Mouse (Mus musculus) neural tube, embryonic 12.5 days (tissue): ENCODE data around the gene Oas1d. TPM values are rescaled to one million over a fixed set of nuclear protein-coding genes. Genes with fewer than 3 reads are reported as not detected.
"Not testable (repeated sequence)": the region's sequence is repeated elsewhere in the genome, so short reads cannot be mapped to it uniquely, and the experiment has no call there.

Experiments used
- ATAC-seq: fragments of 200-750 bp; cut with Nextera tagmentation; 2 replicates; pipeline ENCODE4 v1.8.0; 2017; ENCODE audit warnings: low read depth, mild to moderate bottlenecking, moderate TSS enrichment, moderate library complexity; ENCODE audit not compliant: low FRiP score
- H3K27ac ChIP-seq: fragments of 300-500 bp; sonication (generic); 2 replicates; pipeline ENCODE4 v1.5.1; 2016
- H3K27me3 ChIP-seq: fragments of 300-500 bp; sonication (generic); replicated peaks from 2 replicates; pipeline ENCODE4 v1.6.1; 2016; ENCODE audit warnings: mild to moderate bottlenecking
- H3K36me3 ChIP-seq: fragments of 300-500 bp; sonication (generic); 2 replicates; pipeline ENCODE4 v1.6.1; 2016; ENCODE audit warnings: mild to moderate bottlenecking
- H3K4me1 ChIP-seq: fragments of 300-500 bp; sonication (generic); 2 replicates; pipeline ENCODE4 v1.6.1; 2016
- H3K4me2 ChIP-seq: fragments of 300-500 bp; sonication (generic); replicated peaks from 2 replicates; pipeline ENCODE4 v1.6.1; 2016; ENCODE audit warnings: mild to moderate bottlenecking
- H3K4me3 ChIP-seq: fragments of 300-500 bp; sonication (generic); 2 replicates; pipeline ENCODE4 v1.5.1; 2016
- H3K9ac ChIP-seq: fragments of 300-500 bp; sonication (generic); 2 replicates; pipeline ENCODE4 v1.6.1; 2016; ENCODE audit warnings: mild to moderate bottlenecking
- H3K9me3 ChIP-seq: fragments of 300-500 bp; sonication (generic); 2 replicates; pipeline ENCODE4 v1.6.1; 2016; ENCODE audit warnings: mild to moderate bottlenecking
- WGBS: fragments of 180-500 bp; shearing (Covaris S2); methylation state at CpG from one replicate; pipeline ENCODE4 v1.1.7; 2016; 5-methylcytosine and 5-hydroxymethylcytosine counted together
- polyA plus RNA-seq: library from polyadenylated mRNA; unstranded; fragments of >200 nt; fragmentation: Nextera tagmentation; extraction: Ambion mirVana; gene quantifications from 2 replicates; pipeline ENCODE4 v1.2.1, GENCODE M21; 2016

Gene Oas1d
- polyA plus RNA-seq: not detected in 2 replicates

DNA sequence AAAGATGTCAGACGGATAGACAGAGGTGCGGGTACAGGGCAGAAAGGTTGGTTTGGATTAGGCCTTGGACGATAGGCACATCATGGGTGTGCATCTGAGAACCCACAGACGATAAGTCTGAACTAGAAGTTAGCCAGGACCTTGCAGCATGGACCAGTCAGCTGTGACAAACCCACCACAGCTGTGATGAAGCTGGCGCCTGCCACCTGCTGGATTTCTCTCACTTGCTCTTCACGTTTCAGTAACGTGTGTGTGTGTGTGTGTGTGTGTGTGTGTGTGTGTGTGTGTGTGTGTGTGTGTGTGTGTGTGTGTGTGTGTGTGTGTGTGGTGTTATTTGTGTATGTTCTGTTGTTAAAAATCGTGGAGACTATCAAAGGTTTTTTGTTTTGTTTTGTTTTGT lies at the start of gene Oas1d:
Gene Oas1d (plus strand): TSS at position 333 of the 400 bp plus-strand sequence.
- not testable (repeated sequence) for H3K9ac ChIP-seq, H3K36me3 ChIP-seq, H3K9me3 ChIP-seq, H3K4me2 ChIP-seq, H3K4me1 ChIP-seq, H3K4me3 ChIP-seq, H3K27ac ChIP-seq, ATAC-seq, H3K27me3 ChIP-seq
- 59% methylated on average over 8 of the region's 8 CpGs for WGBS

DNA sequence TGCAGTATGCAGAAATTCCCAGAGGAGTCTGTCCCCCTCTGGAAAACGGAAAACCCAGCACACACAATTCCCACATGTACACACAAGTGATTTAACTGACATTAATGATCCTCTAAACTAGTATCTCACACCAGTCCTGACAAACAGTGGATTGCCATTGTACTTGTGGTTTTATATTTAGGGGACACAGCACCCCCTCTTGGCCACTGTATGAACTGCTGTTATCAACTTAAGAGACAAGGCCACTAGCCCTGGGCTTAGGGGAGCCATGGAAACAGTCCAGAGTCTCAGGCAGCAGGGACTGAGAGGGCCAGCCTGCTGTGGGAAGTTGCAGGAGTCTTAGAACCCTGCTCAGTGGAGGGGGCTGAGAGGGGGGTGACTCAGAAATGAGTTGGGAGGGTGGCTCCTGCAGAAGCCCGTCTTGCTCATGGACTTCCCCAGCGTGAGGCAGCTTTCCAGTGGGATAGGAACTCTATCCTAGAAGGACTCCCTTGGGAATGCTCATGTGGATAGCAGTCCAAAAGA lies 48.9 kb upstream of the Oas1d start:
- 67% methylated on average over 3 of the region's 3 CpGs for WGBS
- H3K36me3 ChIP-seq: no peaks in the 10 kb centered on the region
- H3K9ac ChIP-seq: no peak overlapping the region
- no peaks in the 10 kb centered on the region for H3K4me1 ChIP-seq
- H3K4me3 ChIP-seq: no peak overlapping the region
- ATAC-seq: no peak
- no peaks in the 10 kb centered on the region for H3K9me3 ChIP-seq
- no peak overlapping the region for H3K27ac ChIP-seq
- H3K27me3 ChIP-seq: no peaks in the 10 kb centered on the region
- no peak overlapping the region for H3K4me2 ChIP-seq

DNA sequence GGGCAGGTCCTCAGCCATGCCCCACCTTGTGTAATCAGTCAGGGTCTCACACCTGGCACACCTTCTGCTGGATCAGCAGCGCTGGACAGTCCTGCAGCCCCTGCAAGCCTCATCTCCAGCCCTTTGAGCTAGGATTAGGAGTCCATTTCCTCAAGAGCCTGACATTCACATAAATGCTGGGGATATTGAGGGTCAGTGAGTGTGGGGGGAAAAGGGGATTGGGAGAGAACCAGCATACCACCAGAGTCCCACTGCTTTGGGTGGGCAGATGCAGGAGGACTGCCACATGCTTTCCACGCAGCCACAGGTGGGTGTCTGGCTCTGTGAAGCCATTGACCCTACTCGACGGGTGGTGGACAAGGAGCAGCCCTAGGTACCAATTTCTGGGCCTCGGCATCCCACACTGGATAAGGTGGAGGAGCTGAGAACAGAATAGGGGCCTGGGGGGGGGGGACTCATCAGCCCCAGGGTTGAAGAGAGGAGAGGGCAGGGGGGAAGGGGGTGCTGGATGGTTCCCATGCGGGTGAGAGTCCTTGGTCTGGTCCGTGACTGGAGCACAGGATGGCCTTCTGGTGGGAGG lies 44.8 kb upstream of the Oas1d start:
- WGBS: 79% methylated on average over 7 of the region's 7 CpGs

GRCm38 (mm10) chr5:120870081-120870480 lies 44.3 kb upstream of the Oas1d start:
- Histone ChIP-seq H3K9me3 (no peaks in the 10 kb centered on the region), H3K9ac (no peak overlapping the region), H3K36me3 (no peaks in the 10 kb centered on the region), H3K4me1 (no peaks in the 10 kb centered on the region), H3K4me2 (no peak overlapping the region), H3K27me3 (no peaks in the 10 kb centered on the region), H3K27ac (no peak overlapping the region), H3K4me3 (no peak overlapping the region)
- WGBS: 58% methylated on average over 3 of the region's 3 CpGs
- ATAC-seq: no peak

More for the DNA sequence above, 44.8 kb upstream of the Oas1d start:
- Histone ChIP-seq H3K4me1 (no peaks in the 10 kb centered on the region), H3K9ac (no peak overlapping the region), H3K9me3 (no peaks in the 10 kb centered on the region), H3K4me3 (no peak overlapping the region), H3K27ac (no peak overlapping the region), H3K27me3 (no peaks in the 10 kb centered on the region), H3K36me3 (no peaks in the 10 kb centered on the region), H3K4me2 (no peak overlapping the region)
- no peak for ATAC-seq

GRCm38 (mm10) chr5:120870782-120871181 lies 43.6 kb upstream of the Oas1d start:
- 80% methylated on average over 7 of the region's 7 CpGs for WGBS
- no peak overlapping the region for H3K9ac ChIP-seq
- no peak for ATAC-seq
- no peak overlapping the region for H3K27ac ChIP-seq
- H3K36me3 ChIP-seq: no peaks in the 10 kb centered on the region
- H3K4me3 ChIP-seq: no peak overlapping the region
- no peak overlapping the region for H3K4me2 ChIP-seq
- H3K27me3 ChIP-seq: no peaks in the 10 kb centered on the region
- no peaks in the 10 kb centered on the region for H3K9me3 ChIP-seq
- no peaks in the 10 kb centered on the region for H3K4me1 ChIP-seq

- Histone ChIP-seq H3K27me3 (no peaks in the 10 kb centered on the region), H3K9me3 (no peaks in the 10 kb centered on the region), H3K4me3 (no peak overlapping the region), H3K9ac (no peak overlapping the region), H3K36me3 (no peaks in the 10 kb centered on the region), H3K27ac (no peak overlapping the region), H3K4me1 (no peaks in the 10 kb centered on the region), H3K4me2 (no peak overlapping the region)
- WGBS: 41% methylated on average over 2 of the region's 2 CpGs
- ATAC-seq: no peak
These were observed 42.9 kb upstream of the Oas1d start for GRCm38 (mm10) chr5:120871469-120871868.

DNA sequence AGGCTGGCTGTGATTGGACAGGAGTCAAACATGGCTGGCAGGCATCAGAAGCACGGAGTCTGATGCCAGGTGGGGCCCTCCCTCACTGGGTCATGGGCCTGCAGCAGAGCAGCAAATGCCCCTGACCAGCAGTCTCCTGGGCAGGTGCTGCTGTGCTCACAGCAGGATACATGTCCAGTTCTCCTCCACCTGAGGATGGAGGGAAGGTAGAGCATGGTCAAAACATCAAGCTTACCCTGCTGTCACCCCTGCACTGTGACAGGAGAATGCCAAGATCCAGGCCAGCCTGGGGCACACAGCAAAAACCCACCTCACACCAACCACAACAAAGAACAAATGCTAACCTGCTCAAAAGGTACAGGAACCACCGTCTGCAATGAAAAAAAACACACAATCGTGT lies 37.5 kb upstream of the Oas1d start:
- H3K9me3 ChIP-seq, H3K27me3 ChIP-seq, H3K4me2 ChIP-seq, H3K4me1 ChIP-seq, H3K36me3 ChIP-seq, H3K4me3 ChIP-seq, H3K27ac ChIP-seq, H3K9ac ChIP-seq, ATAC-seq: not testable (repeated sequence)
- 75% methylated on average over 2 of the region's 3 CpGs for WGBS

GRCm38 (mm10) chr5:120877407-120877806 lies 36.9 kb upstream of the Oas1d start:
- H3K36me3 ChIP-seq, ATAC-seq, H3K4me2 ChIP-seq, H3K4me1 ChIP-seq, H3K9ac ChIP-seq, H3K27me3 ChIP-seq, H3K27ac ChIP-seq, H3K4me3 ChIP-seq, H3K9me3 ChIP-seq: not testable (repeated sequence)
- 74% methylated on average over 2 of the region's 2 CpGs for WGBS

- H3K9ac ChIP-seq, H3K36me3 ChIP-seq, ATAC-seq, H3K4me3 ChIP-seq, H3K27ac ChIP-seq, H3K4me1 ChIP-seq, H3K9me3 ChIP-seq, H3K27me3 ChIP-seq, H3K4me2 ChIP-seq: not testable (repeated sequence)
- WGBS: 70% methylated on average over 2 of the region's 2 CpGs
These were observed 35.5 kb upstream of the Oas1d start for GRCm38 (mm10) chr5:120878803-120879202.

DNA sequence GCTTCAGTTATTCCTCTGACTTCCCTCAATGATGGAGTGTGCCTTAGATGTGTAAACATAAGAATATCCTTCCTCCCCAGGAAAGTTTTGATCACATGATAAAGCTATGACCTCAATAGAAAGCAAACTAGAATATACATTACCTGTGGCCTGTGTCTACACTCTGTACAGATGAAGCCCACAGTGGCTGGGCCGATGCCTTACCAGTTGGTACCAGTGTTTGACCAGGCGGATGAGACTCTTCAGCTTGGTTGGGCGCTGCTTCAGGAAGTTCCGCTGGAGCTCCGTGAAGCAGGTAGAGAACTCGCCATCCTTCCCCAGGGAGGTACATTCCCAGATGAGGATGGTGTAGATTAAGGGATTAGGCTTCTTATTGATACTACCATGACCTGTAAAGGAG lies 32.7 kb upstream of the Oas1d start:
- 93% methylated on average over 6 of the region's 6 CpGs for WGBS
- H3K9ac ChIP-seq, H3K4me1 ChIP-seq, H3K27ac ChIP-seq, H3K27me3 ChIP-seq, H3K4me2 ChIP-seq, H3K4me3 ChIP-seq, ATAC-seq, H3K9me3 ChIP-seq, H3K36me3 ChIP-seq: not testable (repeated sequence)

- not testable (repeated sequence) for H3K4me3 ChIP-seq, H3K27me3 ChIP-seq, H3K9me3 ChIP-seq, H3K36me3 ChIP-seq, H3K4me2 ChIP-seq, H3K27ac ChIP-seq, H3K9ac ChIP-seq, H3K4me1 ChIP-seq, ATAC-seq
- WGBS: 25% methylated on average over 6 of the region's 9 CpGs
These were observed 26.9 kb upstream of the Oas1d start, which contains the start of gene Oas1g for GRCm38 (mm10) chr5:120887413-120887812. Oas1g (minus strand) TSS chr5:120887613.

- no peak overlapping the region for H3K27ac ChIP-seq
- WGBS: 59% methylated on average over 6 of the region's 6 CpGs
- no peaks in the 10 kb centered on the region for H3K36me3 ChIP-seq
- no peak overlapping the region for H3K4me3 ChIP-seq
- no peak overlapping the region for H3K4me2 ChIP-seq
- H3K9ac ChIP-seq: no peak overlapping the region
- no peak for ATAC-seq
- no peaks in the 10 kb centered on the region for H3K9me3 ChIP-seq
- no peaks in the 10 kb centered on the region for H3K4me1 ChIP-seq
- no peaks in the 10 kb centered on the region for H3K27me3 ChIP-seq
These were observed 26.5 kb upstream of the Oas1d start for GRCm38 (mm10) chr5:120887831-120888230.

DNA sequence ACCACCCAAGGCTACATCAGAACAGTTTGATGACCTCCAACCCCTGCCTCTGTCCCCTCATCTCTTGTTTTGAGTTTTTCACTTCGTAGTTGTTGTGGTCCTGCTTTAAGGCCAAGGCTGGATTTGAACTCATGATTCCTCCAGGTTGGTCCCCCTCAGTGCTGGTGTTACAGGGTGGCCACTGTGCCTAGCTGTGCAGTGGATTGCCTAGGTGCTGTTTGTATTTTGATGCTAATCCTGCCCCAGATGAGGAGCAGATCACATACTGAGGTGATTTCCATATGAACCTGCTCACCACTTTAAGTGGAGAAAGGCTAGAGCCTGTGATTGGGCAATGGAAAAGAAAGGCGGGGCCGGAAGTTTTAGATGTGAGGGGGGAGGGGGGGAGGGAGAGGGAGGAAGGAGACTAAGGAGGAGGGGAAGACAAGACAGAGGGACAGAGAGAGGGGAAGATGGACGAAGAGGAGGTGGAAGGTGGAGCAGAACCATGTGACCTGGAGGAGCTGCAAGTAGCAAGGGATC lies 26.0 kb upstream of the Oas1d start:
- H3K9ac ChIP-seq, H3K4me3 ChIP-seq, H3K9me3 ChIP-seq, H3K4me2 ChIP-seq, ATAC-seq, H3K4me1 ChIP-seq, H3K27ac ChIP-seq, H3K27me3 ChIP-seq, H3K36me3 ChIP-seq: not testable (repeated sequence)
- WGBS: 37% methylated on average over 4 of the region's 4 CpGs
